Mouse (Mus musculus) sigmoid colon, adult 10 weeks (tissue): ENCODE results near the gene Milr1. TPM values are rescaled to one million over a fixed set of nuclear protein-coding genes. Genes with fewer than 3 reads are reported as not detected.

Experiments
- polyA plus RNA-seq: library from polyadenylated mRNA; stranded (reverse); fragments of 350-450 nt; fragmentation: Illumina TruSeq; extraction: RNeasy Lipid Tissue Mini Kit (QIAGEN cat#74804); gene quantifications from one replicate; pipeline ENCODE4 v1.2.3, GENCODE M21; 2014; ENCODE audit warnings: low read depth, low replicate concordance

The Milr1 gene
- polyA plus RNA-seq: 4.3 TPM

GRCm38 (mm10) chr11:106751039-106752018 is at the start of gene Milr1:
Gene Milr1 (plus strand): TSS chr11:106751226.

GRCm38 (mm10) chr11:106750121-106750751 is 790 bp upstream of the Milr1 start, which contains the start of gene Pecam1:
Gene Pecam1 (minus strand): TSS chr11:106750628.

GRCm38 (mm10) chr11:106779388-106780088 is 28.5 kb downstream of the Milr1 start, which contains the start of gene Polg2:
Gene Polg2 (minus strand): TSS chr11:106779537.

GRCm38 (mm10) chr11:106788775-106789459 is 37.9 kb downstream of the Milr1 start, which contains the start of the genes Ddx5 and Cep95:
Gene Ddx5 (minus strand): TSS chr11:106789185.
Gene Cep95 (plus strand): TSS chr11:106789252.

Other genes starting within 250 kb of the Milr1 start
- gene Tex2, start 137.8 kb upstream of the Milr1 start, polyA plus RNA-seq: 19.0 TPM
- gene Pecam1, start 598 bp upstream of the Milr1 start, polyA plus RNA-seq: 13.6 TPM
- gene Polg2, start 28.3 kb downstream of the Milr1 start, polyA plus RNA-seq: 20.0 TPM
- 2,095 TPM for gene Ddx5, start 38.0 kb downstream of the Milr1 start, polyA plus RNA-seq
- 40.1 TPM for gene Cep95, start 38.0 kb downstream of the Milr1 start, polyA plus RNA-seq
- gene Smurf2, start 169.5 kb downstream of the Milr1 start, polyA plus RNA-seq: 109 TPM
- 179 TPM for gene Kpna2, start 248.3 kb downstream of the Milr1 start, polyA plus RNA-seq